Mouse (Mus musculus) urinary bladder, postnatal 36 days (tissue): ENCODE measurements at regions not wholly inside any gene's neighbourhood (a gene's known extent, or its start where the extent isn't known, plus 50 kb on each side); places are given as distances from the start of the nearest gene placed in this dataset.
A peak's percentile ranks its signal among the peaks of the same experiment; 100 is the strongest.

Source experiments
- DNase-seq, 2 experiments: peaks; one replicate each; pipeline ENCODE4 v3.0.0; 2022; ENCODE audit warnings: low spot score in 2 of 2, mixed read lengths in 1 of 2

- no peak for DNase-seq
These were observed 96.8 kb upstream of the Fam240b start for GRCm38 (mm10) chr13:64594376-64594775.

GRCm38 (mm10) chr13:64573711-64574110, 76.1 kb upstream of the Fam240b start:
- peak; percentile 3 to 5 for DNase-seq

- DNase-seq = no peak
These were observed 71.3 kb upstream of the Fam240b start for GRCm38 (mm10) chr13:64568876-64569275.

- DNase-seq = no peak
These were observed 69.5 kb upstream of the Fam240b start for GRCm38 (mm10) chr13:64566966-64567708.

- no peak for DNase-seq
These were observed 68.2 kb upstream of the Fam240b start for GRCm38 (mm10) chr13:64565791-64566190.
